Mouse (Mus musculus): ENCODE measurements around the gene Igf1r. TPM values are rescaled to one million over a fixed set of nuclear protein-coding genes. Genes with fewer than 3 reads are reported as not detected.

Igf1r gene
- polyA plus RNA-seq, 2 experiments from 2014 or later, result 11.3 to 19.2 TPM

DNA sequence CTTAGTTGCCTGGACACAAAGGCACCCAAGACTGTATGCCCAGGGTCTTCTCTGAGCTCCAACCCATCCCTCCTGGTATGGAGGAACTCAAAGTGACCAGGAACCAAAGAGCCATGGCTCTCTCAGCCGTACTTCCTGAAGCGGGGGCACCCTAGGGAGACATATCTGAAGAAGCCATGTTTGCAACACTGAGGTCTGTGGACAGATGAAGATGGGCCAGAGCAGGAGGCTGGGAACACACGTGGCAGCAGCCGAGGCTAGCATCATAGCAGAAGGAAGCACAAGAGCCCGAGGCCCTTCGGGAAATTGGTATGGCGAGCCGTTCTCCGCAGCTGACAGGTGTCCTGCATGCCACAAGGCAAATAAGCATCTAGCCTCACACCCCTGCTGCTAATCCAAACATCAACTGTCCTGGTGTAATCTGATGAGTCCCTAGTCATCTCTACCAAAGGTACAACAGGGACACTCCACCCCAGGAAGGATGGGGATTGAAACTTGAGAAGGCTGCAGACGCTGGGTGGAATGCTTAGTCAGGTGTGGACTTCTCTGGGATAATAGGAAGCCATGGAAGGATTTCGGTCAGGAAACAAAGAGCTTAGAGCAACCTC lies 286.7 kb downstream of the Igf1r start:
- no peak for ATAC-seq

DNA sequence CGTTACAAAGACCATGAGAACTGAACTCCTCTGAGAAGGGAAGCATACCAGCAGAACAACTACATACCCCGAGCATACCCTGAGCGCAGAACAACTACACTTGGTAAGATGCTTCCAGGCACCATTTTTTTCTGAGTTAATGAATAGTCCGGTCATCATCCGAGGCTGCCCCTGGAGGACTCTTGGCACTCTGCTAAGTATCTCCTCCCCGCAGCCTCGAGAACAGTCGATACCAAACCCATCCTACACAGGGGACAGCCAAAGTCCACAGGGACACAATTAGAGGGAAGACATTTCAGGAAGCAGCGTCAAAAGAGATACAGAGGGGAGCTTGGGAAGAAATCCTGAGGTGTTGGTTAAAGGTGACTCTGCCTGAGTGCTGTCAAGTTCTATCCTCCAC lies 288.6 kb downstream of the Igf1r start:
- no peak for ATAC-seq

DNA sequence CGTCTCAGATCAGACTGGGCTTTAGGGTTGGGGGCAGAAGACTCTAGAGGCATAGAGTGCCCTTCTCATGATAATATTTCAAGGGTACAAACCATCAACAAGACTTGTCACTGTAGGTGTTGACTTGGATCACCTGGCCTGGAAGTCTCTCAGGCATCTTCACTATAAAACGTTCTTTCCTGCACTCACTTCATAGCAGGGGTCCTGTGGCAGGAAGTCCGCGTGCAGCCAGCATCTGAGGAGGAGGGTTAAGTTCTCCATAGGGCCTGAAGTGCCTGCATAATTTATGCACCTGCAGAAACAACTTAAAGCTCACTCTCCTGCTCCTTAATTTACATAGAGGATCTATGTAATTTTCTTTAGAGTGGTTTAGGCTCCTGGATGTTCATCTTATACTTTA lies 293.1 kb downstream of the Igf1r start:
- ATAC-seq, result no peak

DNA sequence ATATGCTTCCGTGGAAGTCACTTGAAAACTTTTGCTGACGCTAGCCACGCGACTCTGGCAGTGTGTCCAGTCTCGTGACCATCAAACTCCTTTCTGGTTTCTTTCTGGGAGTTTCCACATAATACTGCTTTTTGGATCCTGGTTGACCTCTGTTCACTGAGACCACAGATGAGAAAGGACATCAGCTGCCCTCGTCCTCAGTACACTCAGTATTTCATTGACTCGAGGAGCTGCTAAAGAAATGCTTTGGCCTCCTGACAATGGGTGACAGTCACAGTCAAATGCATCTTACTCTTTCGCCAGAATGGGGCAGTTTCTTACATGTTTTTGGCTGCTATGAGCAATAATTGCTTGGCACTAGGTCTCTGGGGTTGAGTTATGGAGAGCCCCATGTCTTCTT lies 293.6 kb downstream of the Igf1r start:
- ATAC-seq, result no peak

DNA sequence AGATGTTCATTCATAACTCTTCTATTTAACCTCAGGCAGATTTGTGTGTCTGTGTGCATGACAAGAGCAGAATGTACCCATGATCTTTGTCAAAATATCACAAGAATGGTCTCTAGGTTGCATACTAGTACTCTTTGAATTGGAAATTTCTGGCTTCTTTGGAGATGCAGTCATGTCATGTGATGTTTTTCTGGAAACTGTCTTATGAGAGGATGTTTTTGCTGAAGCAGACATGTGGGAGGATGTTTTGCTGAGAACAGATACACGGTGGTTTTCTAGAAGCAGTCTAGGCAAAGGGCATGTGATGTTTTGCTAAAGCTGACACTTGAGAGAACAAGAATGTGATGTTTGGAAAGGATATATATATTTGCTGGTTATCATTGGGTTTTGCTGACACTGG lies 297.8 kb downstream of the Igf1r start:
- ATAC-seq, result peak; percentile 91

DNA sequence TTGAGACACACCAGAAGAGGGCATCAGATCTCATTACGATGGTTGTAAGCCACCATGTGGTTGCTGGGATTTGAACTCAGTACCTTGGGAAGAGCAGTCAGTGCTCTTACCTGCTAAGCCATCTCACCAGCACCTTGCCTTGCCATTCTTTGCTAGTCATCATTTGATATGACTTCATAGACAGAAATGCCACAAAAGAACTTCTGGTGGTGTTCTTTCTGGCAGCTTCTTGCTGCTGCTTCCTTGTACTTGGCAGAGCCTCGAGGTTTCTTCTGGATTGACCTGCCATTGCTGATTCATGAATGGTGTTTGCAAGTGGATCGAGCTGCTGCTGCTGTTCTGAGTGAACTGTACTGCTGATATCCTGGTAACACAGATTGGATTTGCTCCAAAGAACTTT lies 298.3 kb downstream of the Igf1r start:
- ATAC-seq, result no peak

DNA sequence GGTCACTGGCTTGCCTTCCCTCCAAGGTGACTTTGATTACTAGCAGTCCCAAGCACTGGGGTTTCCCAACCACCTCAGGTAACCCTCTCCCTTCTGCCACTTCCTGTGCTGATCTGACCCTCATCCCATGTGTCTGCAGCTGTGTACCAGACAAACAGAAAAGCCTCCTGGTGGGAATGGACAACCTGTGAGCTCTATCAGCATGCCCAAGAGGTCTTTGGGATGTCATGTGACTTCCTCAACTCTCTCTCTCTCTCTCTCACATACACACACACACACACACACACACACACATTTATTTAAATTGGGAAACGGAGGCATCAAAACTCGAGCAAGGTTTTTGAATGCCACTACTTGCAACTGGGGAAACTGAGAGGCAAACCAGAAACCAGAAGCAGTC lies 305.1 kb downstream of the Igf1r start:
- peak; percentile 29 for ATAC-seq

DNA sequence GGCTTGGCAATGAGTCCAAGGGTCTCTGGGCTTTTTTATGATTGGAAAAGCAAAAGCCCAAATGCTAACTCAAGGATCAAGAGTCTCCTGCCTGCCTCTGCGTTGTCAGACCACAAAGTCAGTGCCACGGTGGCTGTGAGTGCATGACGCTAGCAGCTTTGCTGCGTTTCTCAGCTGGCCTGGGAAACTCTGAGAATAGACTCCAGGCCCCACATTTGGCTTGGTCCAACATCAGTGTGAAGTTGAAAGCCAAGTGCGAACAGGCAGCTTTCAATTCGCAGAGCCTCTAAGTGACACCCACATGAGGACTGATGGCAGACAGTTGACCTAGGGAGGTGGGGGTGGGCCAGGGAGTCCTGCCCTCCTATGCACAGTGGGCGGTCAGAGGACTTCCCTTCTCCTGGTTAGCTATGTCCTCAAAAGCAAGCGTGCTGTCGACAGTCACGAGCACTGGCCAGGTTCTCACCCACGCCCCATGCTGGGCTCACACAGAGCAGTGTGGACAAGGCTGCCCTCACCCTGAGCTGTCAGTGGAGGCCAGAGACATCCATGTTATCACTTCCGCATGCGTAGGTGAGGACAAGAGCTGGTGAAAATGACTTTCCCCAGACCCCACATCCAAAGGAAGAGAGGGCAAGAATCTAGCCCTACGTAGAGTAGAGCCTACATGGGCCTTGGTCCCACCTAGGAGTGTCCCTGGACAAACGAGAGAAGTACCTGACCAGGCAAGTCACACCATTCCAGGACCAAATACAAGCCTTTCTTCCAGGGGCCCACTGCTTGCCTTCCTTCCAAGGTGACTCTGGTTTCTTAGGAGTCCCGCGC lies 305.9 kb downstream of the Igf1r start:
- ATAC-seq, result peak; percentile 17

DNA sequence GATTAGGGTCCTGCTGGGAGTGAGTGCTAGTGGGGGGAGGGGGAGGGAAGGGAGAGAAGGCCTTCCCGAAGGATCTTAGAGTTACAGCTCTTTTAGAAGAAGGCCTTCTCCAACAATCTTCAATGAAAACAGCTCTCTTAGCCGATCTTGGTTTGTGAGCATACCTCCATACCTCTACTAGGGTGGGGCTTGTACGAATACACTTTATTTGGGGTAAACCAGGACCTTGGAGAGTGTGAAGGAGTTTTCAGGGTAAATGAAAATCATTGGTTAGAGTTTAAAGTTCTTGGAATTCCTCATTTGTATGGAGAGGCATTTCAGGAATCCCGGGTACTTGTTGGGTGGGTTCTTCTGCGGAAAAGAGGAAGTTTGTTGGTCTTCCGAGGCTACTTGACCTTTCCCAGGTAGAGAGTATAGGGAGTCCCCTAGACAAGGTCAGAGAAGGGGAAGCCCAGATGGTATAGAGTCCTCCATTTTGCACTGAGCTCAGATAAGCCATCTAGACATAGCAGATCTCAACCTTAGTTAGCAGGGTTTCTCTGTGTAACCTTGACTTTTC lies 307.0 kb downstream of the Igf1r start:
- no peak for ATAC-seq

DNA sequence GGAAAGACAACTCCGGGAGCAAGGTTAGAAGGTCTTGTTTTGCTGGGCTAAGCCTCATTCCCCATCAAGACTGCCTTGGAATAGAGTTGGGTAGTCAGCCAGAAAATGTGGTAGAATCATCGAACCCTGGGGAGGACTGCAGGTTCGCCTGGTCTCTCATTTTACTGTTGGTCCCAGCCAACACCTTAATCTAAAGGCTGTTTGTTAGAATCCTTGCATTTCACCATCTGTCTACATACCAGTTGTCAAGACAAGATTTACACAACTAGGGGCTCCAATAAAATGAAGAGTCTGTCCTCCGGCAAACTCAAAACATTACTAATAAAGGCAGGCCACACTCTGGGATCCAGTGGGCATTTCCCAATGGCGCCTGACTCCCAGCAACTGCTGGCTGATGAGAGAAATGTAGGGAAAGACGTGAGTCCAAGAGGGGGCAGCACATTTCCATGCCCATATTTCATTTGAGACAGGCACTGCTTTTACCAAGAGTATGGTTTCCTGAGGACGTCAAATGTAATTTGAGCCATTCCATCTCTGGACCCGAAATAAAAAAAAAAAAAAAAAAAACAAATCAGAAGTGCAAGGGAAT lies 310.1 kb downstream of the Igf1r start:
- no peak for ATAC-seq

DNA sequence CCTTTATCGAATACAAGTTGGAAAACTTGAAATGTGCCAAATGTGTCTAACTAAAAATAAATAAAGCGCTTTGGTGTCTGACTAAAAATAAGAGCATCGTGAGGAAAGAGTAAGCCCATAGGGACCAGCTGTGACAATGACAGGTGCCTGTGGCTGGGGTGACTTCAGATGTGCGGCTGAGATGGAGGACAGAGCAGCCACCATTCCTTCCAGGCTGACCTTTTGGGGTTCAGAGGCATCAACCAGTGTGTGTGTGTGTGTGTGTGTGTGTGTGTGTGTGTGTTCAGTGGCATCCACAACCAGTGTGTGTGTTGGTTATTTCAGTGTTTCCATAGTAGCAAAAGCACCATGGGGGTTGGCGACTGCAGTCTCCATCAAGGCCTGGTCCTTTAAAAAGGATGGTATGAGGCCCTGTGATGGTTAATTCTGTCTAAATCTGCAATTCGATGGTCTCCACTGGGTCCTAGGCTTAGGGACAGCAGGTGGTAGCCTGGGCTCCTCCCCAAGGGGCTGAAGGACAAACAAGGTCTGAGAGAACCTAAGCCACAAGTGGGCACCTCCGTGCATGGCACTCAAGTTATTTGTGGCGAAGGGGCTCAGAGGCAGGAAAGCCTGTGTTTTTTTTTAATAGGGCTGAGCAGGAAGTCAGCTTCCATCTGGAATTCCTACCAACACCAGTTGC lies 310.9 kb downstream of the Igf1r start:
- ATAC-seq, result peak; percentile 16

DNA sequence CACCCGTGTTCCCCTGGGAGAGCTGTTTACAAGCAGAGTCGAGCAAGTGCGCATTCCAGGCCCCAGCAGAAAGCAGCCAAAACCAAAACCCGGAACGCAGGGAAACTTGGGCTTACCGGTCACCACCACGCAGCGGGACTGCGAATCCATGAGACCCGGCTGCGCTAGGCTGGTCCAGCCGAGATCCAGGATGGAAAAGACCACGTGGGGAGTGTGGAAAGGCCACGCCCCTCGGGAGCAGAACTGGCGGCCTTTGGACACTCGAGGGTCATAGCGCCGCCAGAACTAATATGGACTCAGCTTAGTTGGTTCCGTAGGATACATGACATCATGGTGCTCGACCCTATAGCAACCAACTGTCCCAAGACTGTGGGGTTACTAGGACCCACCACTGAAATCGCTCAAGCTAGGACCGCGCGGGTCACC lies 311.4 kb downstream of the Igf1r start, which contains the start of gene Pgpep1l:
TSS of gene Pgpep1l (minus strand) at position 206 of the 426 bp plus-strand sequence.
- ATAC-seq, result peak; percentile 20

DNA sequence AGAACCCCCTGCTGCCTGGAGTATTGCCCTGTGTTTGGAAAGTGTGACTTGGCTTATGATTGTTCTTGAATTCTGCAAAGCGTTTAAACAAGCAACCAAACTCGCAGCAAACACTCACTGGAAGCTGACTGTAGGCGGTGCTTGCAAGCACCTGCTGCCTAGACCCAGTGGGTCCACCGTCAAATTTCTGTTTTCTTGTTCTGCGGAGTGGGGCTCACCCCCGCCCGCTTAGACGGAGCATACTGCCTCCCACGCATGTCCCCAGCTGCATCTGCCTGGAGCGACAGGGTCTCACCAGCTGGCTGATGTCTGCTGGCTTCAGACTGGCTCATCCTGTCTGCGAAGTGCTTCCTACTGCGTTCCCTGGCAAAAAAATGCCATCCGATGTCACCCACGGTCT lies 311.9 kb downstream of the Igf1r start:
- ATAC-seq, result peak; percentile 84

DNA sequence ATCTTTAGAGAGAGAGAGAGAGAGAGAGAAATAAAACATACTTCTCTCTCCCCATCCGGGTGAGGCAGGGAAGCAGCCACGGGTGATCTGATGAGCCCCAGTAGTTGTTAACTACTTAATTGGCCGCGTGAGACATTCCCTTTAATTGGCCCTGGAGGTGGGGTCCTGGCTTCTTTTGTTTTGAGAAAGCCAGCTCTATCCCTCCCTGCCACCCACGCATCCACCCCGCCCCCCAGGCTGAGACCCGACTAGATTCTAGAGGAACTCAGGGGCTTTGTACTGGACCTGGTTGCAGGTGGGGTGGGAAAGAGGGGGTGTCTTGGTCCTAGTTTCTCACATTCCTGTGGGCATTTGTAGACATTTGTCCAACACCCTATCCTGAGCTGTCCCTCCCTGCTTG lies 312.8 kb downstream of the Igf1r start:
- ATAC-seq, result no peak

DNA sequence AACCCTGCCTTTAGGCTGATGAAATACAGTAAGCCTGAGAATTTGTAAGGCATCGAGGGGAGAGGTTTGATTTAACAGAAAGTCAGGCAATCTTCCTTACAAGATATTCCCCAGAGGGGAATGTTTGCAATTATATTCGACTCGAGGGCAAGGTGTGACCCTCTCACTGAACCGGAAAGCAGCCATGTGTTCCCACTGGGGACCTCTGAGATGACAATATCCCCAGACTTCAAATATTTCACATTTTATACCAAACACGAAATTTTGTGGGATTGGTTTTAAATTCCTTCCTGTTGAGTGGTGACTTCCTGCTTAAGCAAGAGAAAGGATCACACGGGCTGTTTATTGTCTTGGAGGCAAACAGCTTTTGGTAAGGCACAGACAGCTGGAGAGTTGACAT lies 314.1 kb downstream of the Igf1r start:
- ATAC-seq, result no peak

DNA sequence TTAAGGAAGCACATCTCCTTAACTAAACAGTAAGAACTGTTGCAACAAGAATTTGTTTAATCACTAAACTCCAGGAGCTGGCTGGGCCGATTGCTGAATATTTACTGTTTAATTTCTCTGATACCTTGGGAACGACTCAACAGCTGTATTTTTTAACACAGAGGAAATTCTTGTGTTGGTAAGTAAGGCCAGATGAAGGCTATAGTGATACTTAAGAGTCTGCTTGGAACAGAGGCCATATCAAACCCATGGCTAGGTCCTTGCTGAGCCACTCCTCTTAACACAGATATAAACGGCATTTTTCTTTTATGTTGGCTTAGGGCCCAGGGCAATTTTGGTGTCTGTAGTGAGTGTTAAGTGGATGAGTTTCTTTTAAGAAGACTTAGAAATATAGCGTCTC lies 317.9 kb downstream of the Igf1r start:
- ATAC-seq, result no peak

DNA sequence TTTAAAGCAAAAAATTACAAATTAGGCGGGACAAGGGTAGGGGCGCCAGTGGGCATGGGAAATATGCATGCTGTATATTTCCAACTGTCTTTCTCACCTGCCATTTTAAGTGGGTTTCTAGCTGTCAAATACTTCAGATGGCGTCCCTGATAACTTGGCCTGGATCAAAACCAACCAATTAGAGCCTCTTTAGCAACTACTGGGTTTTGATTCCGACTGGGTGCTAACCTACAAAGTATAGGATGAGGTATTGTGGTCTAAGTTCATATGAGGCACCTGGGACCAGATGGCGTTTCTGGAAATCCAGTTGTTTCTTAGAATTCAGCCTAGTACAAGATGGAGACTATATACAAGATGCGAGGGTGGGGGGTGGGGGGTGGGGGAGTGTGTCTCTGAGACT lies 319.2 kb downstream of the Igf1r start:
- no peak for ATAC-seq

DNA sequence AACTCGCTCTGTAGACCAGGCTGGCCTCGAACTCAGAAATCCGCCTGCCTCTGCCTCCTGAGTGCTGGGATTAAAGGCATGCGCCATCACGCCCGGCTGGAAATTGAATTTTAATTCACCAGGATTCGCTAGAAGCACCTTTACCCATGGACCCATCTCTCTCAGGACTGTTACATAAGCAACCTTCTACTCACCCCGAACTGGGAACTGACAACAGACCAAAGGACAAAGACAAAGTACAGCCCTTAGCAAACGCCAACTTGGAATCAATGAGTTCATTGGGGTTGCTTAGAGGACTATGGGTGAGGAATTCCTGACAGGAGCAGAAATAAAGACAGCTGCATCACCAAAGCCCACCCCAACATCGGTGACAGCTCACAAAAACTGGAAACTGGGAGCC lies 320.0 kb downstream of the Igf1r start:
- ATAC-seq, result no peak

DNA sequence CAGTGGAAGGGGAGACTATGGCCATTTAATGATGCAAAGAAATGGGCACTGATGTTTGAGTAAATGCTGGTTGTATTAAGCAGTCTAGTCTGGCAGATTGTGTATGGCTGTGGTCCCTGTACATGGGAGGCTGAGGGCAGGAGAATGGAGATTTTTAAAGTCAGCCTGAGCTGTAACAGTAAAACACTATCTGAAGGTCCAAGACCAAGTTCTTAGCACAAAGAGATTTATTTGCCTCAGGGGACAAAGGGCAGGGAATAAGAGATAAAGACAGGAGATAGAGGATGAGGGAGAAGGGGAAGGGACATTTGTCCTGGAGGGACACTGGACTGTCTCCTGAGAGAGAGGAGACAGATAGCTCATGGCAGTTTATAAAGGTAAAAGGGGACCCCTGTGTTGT lies 320.9 kb downstream of the Igf1r start, which contains the start of gene Fam169b:
TSS of gene Fam169b (plus strand) at position 325 of the 400 bp plus-strand sequence.
- no peak for ATAC-seq

DNA sequence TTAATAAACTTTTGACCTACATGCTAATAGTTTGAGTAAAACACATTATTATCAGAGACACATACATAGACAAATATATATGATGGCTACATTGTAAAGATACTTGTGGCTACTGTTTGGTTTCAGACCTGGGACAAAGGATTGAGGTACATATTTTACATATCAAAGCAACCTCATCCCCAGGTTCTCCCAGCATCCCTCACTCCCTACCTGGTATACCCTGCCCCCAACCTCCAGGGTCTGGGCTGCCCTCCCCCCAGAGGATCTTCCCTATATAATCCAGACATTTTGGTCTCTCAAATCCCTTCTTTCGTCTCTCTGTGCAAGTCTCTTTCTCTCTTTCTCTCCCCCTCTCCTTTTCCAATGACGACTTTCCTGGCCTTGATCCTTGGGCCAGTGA lies 321.6 kb downstream of the Igf1r start:
- no peak for ATAC-seq

DNA sequence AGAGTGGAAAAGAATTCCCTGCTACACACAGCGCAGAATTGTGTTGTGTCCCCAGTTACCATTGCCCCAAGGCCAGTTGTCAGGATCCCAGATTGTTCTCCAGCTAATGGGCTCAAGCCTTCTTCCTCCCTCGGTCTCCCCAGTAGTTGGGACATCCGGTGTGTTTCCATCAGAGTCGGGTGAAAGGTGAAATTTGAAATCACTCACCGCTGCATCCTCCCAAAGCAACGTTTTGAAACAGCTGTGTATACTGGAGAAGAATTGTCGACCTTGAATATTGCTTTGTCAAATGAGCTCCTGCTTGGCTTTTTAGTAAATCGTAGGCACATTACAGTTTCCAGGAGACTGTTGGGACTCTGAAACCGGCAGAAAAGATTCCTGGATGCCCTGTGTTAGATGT lies 322.3 kb downstream of the Igf1r start:
- ATAC-seq, result no peak

DNA sequence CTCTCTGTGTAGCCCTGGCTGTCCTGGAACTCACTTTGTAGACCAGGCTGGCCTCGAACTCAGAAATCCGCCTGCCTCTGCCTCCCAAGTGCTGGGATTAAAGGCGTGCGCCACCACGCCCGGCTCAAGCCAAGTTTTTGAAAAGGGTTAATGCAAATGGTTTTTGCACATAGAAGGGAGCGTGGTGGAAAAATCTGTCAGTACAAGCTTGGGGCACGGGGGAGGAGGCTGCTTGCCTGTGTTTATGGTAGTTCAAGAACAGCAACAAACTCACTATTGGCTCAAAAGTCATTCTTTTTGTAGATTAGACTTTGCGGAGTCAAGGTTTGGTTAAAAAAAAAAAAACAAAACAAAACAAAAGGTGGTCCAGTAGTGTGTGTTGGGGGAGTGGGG lies 322.8 kb downstream of the Igf1r start:
- ATAC-seq, result peak; percentile 22

Measured in activated CD4-positive, CD25-positive, alpha-beta regulatory T cell, adult 4 months (primary cell).